Mouse (Mus musculus) liver, postnatal 0 days (tissue): ENCODE measurements at regions not wholly inside any gene's neighbourhood (a gene's known extent, or its start where the extent isn't known, plus 50 kb on each side); places are given as distances from the start of the nearest gene placed in this dataset.

Source experiments
- CTCF ChIP-seq: sonication (generic); IDR thresholded peaks from 2 replicates; pipeline ENCODE4 v1.5.1; 2016; ENCODE audit warnings: antibody characterized with exemption, low read depth
- EP300 ChIP-seq: IDR thresholded peaks from 2 replicates; pipeline ENCODE4 v1.6.1; 2016; ENCODE audit warnings: antibody characterized with exemption, low read depth, mild to moderate bottlenecking

DNA sequence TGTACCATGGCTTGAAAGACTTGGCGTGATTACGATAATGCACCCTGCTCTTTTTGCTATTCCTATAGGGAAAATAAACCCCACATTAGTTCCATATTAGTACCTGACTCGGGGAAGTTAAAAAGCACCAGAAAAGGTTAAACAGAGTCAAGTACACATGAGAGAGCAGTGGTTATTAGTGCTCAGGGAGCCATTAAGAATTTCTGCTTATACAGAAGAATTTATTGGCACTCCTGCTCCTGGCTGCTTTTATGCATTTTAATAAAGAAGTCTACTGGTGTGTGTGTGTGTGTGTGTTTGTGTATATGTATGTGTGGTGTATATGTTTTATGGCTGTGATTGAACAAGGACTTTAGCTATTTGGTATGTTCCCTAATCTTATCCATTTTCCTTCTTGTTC lies 111.5 kb upstream of the Psmd7 start:
- TF ChIP-seq EP300, result no peak
- no peak for TF ChIP-seq CTCF
